ENCODE assay signal across 25 mouse cellular contexts in genomic region chr2:99329166-99329565, GRCm38 (mm10).
DNase-seq lines count a peak whose midpoint lies in the region; TF ChIP-seq lines count a peak whose summit lies in the region.
"Had no signal": no experiment of that assay in that cellular context is flagged by ENCODE, and none has a peak within 500 bp of the region (broad histone marks: within the 10 kb centered on the region; RNA-seq: fewer than 3 reads in every experiment).

No protein-coding gene starts in this region.

- no peak for TF ChIP-seq EP300 in heart, adult 2 months (IDR thresholded peaks at IDR 0.05; ENCODE audit: insufficient read depth, low read depth, low read length)

- intact Hi-C loops in heart, adult 2 months (cut with DNase I): no loop called here
- intact Hi-C loops in left cerebral cortex, postnatal 25 days (cut with DNase I): no loop called here

- H3K4me1 ChIP-seq in heart, adult 2 months (ENCODE audit: control insufficient read depth, insufficient read depth, low read length): no peaks in the 10 kb centered on the region
- H3K4me1 ChIP-seq: heart, embryonic 13.5 days; hindbrain, embryonic 15.5 days; kidney, embryonic 15.5 days; limb, embryonic 13.5 days; liver, embryonic 12.5 days; neural tube, embryonic 13.5 days; stomach, embryonic 15.5 days had no signal

- H3K36me3 ChIP-seq in heart, adult 2 months (ENCODE audit: control insufficient read depth, insufficient read depth, low read length): no peaks in the 10 kb centered on the region
- H3K36me3 ChIP-seq: heart, embryonic 13.5 days; hindbrain, embryonic 15.5 days; kidney, embryonic 15.5 days; limb, embryonic 13.5 days; liver, embryonic 12.5 days; neural tube, embryonic 13.5 days; stomach, embryonic 15.5 days had no signal

- WGBS in heart, adult 2 months: 73% methylated on average over 3 of the region's 3 CpGs

- peak; percentile 56 for DNase-seq in heart, adult 11 months
- no peak for DNase-seq in heart, adult 2 months
- peak; percentile 57 for DNase-seq in adrenal gland, adult 2 months
- peak; percentile 40 for DNase-seq in adrenal gland, postnatal 10 days
- peak; percentile 23 for DNase-seq in brain, embryonic 14.5 days (ENCODE audit: low read depth)
- DNase-seq in left cerebral cortex, postnatal 25 days (ENCODE audit: low spot score in 2 of 2): no peak
- no peak for DNase-seq in gastrocnemius, postnatal 25 days
- DNase-seq: B cell, adult 2 months; gastrocnemius, postnatal 14 days; heart, postnatal 10 days; kidney, adult 18-20 months; kidney, postnatal 36 days; liver, postnatal 0 days; lung, postnatal 36 days; right cerebral cortex, postnatal 25 days had no signal

- H3K9ac ChIP-seq in heart, adult 2 months (ENCODE audit: low read depth, low read length): no peak overlapping the region
- H3K9ac ChIP-seq: heart, embryonic 13.5 days; hindbrain, embryonic 15.5 days; kidney, embryonic 15.5 days; limb, embryonic 13.5 days; liver, embryonic 12.5 days; liver, postnatal 0 days; neural tube, embryonic 13.5 days; stomach, embryonic 15.5 days had no signal

- H3K4me3 ChIP-seq in heart, adult 2 months: no peak overlapping the region
- H3K4me3 ChIP-seq: erythroblast, embryonic 14.5 days; heart, embryonic 13.5 days; hindbrain, embryonic 15.5 days; kidney, embryonic 15.5 days; layer of hippocampus, adult 2 months; left cerebral cortex, adult 2 months; limb, embryonic 13.5 days; liver, embryonic 12.5 days; neural tube, embryonic 13.5 days; stomach, embryonic 15.5 days had no signal

- TF ChIP-seq CTCF in heart, adult 2 months (IDR thresholded peaks at IDR 0.05): no peak
- TF ChIP-seq CTCF in brain, embryonic 14.5 days (IDR thresholded peaks at IDR 0.05; ENCODE audit: borderline replicate concordance, extremely low read depth, insufficient read depth, insufficient read length): no peak

- TF ChIP-seq POLR2A in heart, adult 2 months (IDR thresholded peaks at IDR 0.05; ENCODE audit: insufficient read depth, low read depth, low read length): no peak
- no peak for TF ChIP-seq POLR2A in brain, embryonic 14.5 days (IDR thresholded peaks at IDR 0.05; ENCODE audit: borderline replicate concordance, extremely low read depth, insufficient read depth, insufficient read length, poor library complexity, severe bottlenecking)

- H3K27ac ChIP-seq in heart, adult 2 months: no peak overlapping the region
- H3K27ac ChIP-seq: heart, embryonic 13.5 days; hindbrain, embryonic 15.5 days; kidney, embryonic 15.5 days; layer of hippocampus, adult 2 months; left cerebral cortex, adult 2 months; limb, embryonic 13.5 days; liver, embryonic 12.5 days; neural tube, embryonic 13.5 days; stomach, embryonic 15.5 days had no signal

- H3K27me3 ChIP-seq in heart, adult 2 months (ENCODE audit: control insufficient read depth, insufficient read depth, low read length): no peaks in the 10 kb centered on the region
- H3K27me3 ChIP-seq: heart, embryonic 13.5 days; hindbrain, embryonic 15.5 days; kidney, embryonic 15.5 days; limb, embryonic 13.5 days; liver, embryonic 12.5 days; neural tube, embryonic 13.5 days; stomach, embryonic 15.5 days had no signal

- no peaks in the 10 kb centered on the region for H3K79me2 ChIP-seq in heart, adult 2 months (replicated peaks; ENCODE audit: control insufficient read depth, insufficient read depth, low read length)

Comparison
In these comparisons a context has a peak if more than half of its experiments do, and no peak if none do; other contexts are left out.
1. DNase-seq: peak in heart, adult 11 months (single experiment), adrenal gland, adult 2 months (single experiment), adrenal gland, postnatal 10 days (single experiment) and brain, embryonic 14.5 days (single experiment); none in heart, adult 2 months (0 of 2), left cerebral cortex, postnatal 25 days (0 of 2) and gastrocnemius, postnatal 25 days (single experiment).